Mouse (Mus musculus): ENCODE data around the gene Ednrb. TPM values are rescaled to one million over a fixed set of nuclear protein-coding genes. Genes with fewer than 3 reads are reported as not detected.

Ednrb gene
- polyA plus RNA-seq, 1 experiment from 2014 or later, result 135 TPM

- Histone ChIP-seq H3K27me3 (ENCODE audit: control insufficient read depth, insufficient read depth, low read length) (no peaks in the 10 kb centered on the region), H3K9ac (no peak overlapping the region), H3K4me1 (replicated peaks; ENCODE audit: control insufficient read depth, insufficient read depth, low read length) (no peaks in the 10 kb centered on the region), H3K27ac (no peak overlapping the region), H3K36me3 (replicated peaks; ENCODE audit: control insufficient read depth, insufficient read depth) (no peaks in the 10 kb centered on the region), H3K4me3 (replicated peaks; ENCODE audit: low read length) (no peak overlapping the region), H3K9me3 (ENCODE audit: control insufficient read depth, low read length) (no peaks in the 10 kb centered on the region), H3K4me2 (replicated peaks) (no peak overlapping the region)
- ATAC-seq (ENCODE audit: low FRiP score), result no peak
- DNase-seq (ENCODE audit: low spot score), result no peak
- WGBS, result 84% methylated on average over 3 of the region's 3 CpGs
These were observed 31.0 kb downstream of the Ednrb start for GRCm38 (mm10) chr14:103813246-103813645.

GRCm38 (mm10) chr14:103811291-103811690, 32.9 kb downstream of the Ednrb start:
- no peak for ATAC-seq (ENCODE audit: low FRiP score)
- no peak overlapping the region for H3K27ac ChIP-seq

GRCm38 (mm10) chr14:103803907-103804659, 40.1 kb downstream of the Ednrb start:
- H3K27me3 ChIP-seq (ENCODE audit: control insufficient read depth, insufficient read depth, low read length), result no peaks in the 10 kb centered on the region
- no peak overlapping the region for H3K4me3 ChIP-seq (replicated peaks; ENCODE audit: low read length)
- DNase-seq (ENCODE audit: low spot score) (no peak), ATAC-seq (ENCODE audit: low FRiP score) (no peak)
- no peak overlapping the region for H3K27ac ChIP-seq
- H3K9ac ChIP-seq, result no peak overlapping the region
- no peak overlapping the region for H3K4me2 ChIP-seq (replicated peaks)
- H3K9me3 ChIP-seq (ENCODE audit: control insufficient read depth, low read length), result no peaks in the 10 kb centered on the region
- no peaks in the 10 kb centered on the region for H3K4me1 ChIP-seq (replicated peaks; ENCODE audit: control insufficient read depth, insufficient read depth, low read length)
- 89% methylated on average over 4 of the region's 4 CpGs for WGBS
- no peaks in the 10 kb centered on the region for H3K36me3 ChIP-seq (replicated peaks; ENCODE audit: control insufficient read depth, insufficient read depth)

More at GRCm38 (mm10) chr14:103811291-103811690, 32.9 kb downstream of the Ednrb start:
- H3K4me1 ChIP-seq (replicated peaks; ENCODE audit: control insufficient read depth, insufficient read depth, low read length), result no peaks in the 10 kb centered on the region
- no peak overlapping the region for H3K4me3 ChIP-seq (replicated peaks; ENCODE audit: low read length)
- no peaks in the 10 kb centered on the region for H3K27me3 ChIP-seq (ENCODE audit: control insufficient read depth, insufficient read depth, low read length)
- no peak overlapping the region for H3K4me2 ChIP-seq (replicated peaks)
- 95% methylated on average over 7 of the region's 7 CpGs for WGBS
- no peak overlapping the region for H3K9ac ChIP-seq
- H3K36me3 ChIP-seq (replicated peaks; ENCODE audit: control insufficient read depth, insufficient read depth), result no peaks in the 10 kb centered on the region
- no peak for DNase-seq (ENCODE audit: low spot score)
- H3K9me3 ChIP-seq (ENCODE audit: control insufficient read depth, low read length), result no peaks in the 10 kb centered on the region

- ATAC-seq (ENCODE audit: low FRiP score) (no peak), DNase-seq (ENCODE audit: low spot score) (no peak)
- Histone ChIP-seq H3K36me3 (replicated peaks; ENCODE audit: control insufficient read depth, insufficient read depth) (no peaks in the 10 kb centered on the region), H3K9me3 (ENCODE audit: control insufficient read depth, low read length) (no peaks in the 10 kb centered on the region), H3K4me1 (replicated peaks; ENCODE audit: control insufficient read depth, insufficient read depth, low read length) (no peaks in the 10 kb centered on the region), H3K27me3 (ENCODE audit: control insufficient read depth, insufficient read depth, low read length) (no peaks in the 10 kb centered on the region), H3K27ac (no peak overlapping the region), H3K4me2 (replicated peaks) (no peak overlapping the region), H3K4me3 (replicated peaks; ENCODE audit: low read length) (no peak overlapping the region), H3K9ac (no peak overlapping the region)
- 83% methylated on average over 3 of the region's 3 CpGs for WGBS
These were observed 47.1 kb downstream of the Ednrb start for GRCm38 (mm10) chr14:103797123-103797522.

GRCm38 (mm10) chr14:103795591-103795990, 48.6 kb downstream of the Ednrb start:
- Histone ChIP-seq H3K36me3 (replicated peaks; ENCODE audit: control insufficient read depth, insufficient read depth) (no peaks in the 10 kb centered on the region), H3K9me3 (ENCODE audit: control insufficient read depth, low read length) (no peaks in the 10 kb centered on the region), H3K4me2 (replicated peaks) (no peak overlapping the region), H3K27me3 (ENCODE audit: control insufficient read depth, insufficient read depth, low read length) (no peaks in the 10 kb centered on the region), H3K27ac (no peak overlapping the region), H3K9ac (no peak overlapping the region), H3K4me3 (replicated peaks; ENCODE audit: low read length) (no peak overlapping the region), H3K4me1 (replicated peaks; ENCODE audit: control insufficient read depth, insufficient read depth, low read length) (no peaks in the 10 kb centered on the region)
- DNase-seq (ENCODE audit: low spot score), result no peak
- WGBS, result 97% methylated on average over 1 of the region's 1 CpGs
- no peak for ATAC-seq (ENCODE audit: low FRiP score)

- H3K4me2 ChIP-seq (replicated peaks), result no peak overlapping the region
- no peaks in the 10 kb centered on the region for H3K9me3 ChIP-seq (ENCODE audit: control insufficient read depth, low read length)
- 71% methylated on average over 5 of the region's 5 CpGs for WGBS
- DNase-seq (ENCODE audit: low spot score), result no peak
- no peaks in the 10 kb centered on the region for H3K36me3 ChIP-seq (replicated peaks; ENCODE audit: control insufficient read depth, insufficient read depth)
- ATAC-seq (ENCODE audit: low FRiP score), result no peak
- no peaks in the 10 kb centered on the region for H3K27me3 ChIP-seq (ENCODE audit: control insufficient read depth, insufficient read depth, low read length)
- no peak overlapping the region for H3K27ac ChIP-seq
- no peak overlapping the region for H3K9ac ChIP-seq
- H3K4me3 ChIP-seq (replicated peaks; ENCODE audit: low read length), result no peak overlapping the region
- H3K4me1 ChIP-seq (replicated peaks; ENCODE audit: control insufficient read depth, insufficient read depth, low read length), result no peaks in the 10 kb centered on the region
These were observed 50.8 kb downstream of the Ednrb start for GRCm38 (mm10) chr14:103793409-103793808.

GRCm38 (mm10) chr14:103792726-103793125, 51.5 kb downstream of the Ednrb start:
- H3K36me3 ChIP-seq (replicated peaks; ENCODE audit: control insufficient read depth, insufficient read depth), result no peaks in the 10 kb centered on the region
- H3K4me2 ChIP-seq (replicated peaks), result no peak overlapping the region
- no peak overlapping the region for H3K4me3 ChIP-seq (replicated peaks; ENCODE audit: low read length)
- no peaks in the 10 kb centered on the region for H3K27me3 ChIP-seq (ENCODE audit: control insufficient read depth, insufficient read depth, low read length)
- H3K27ac ChIP-seq, result no peak overlapping the region
- no peaks in the 10 kb centered on the region for H3K9me3 ChIP-seq (ENCODE audit: control insufficient read depth, low read length)
- H3K9ac ChIP-seq, result no peak overlapping the region
- peak; percentile 29 for DNase-seq (ENCODE audit: low spot score)
- H3K4me1 ChIP-seq (replicated peaks; ENCODE audit: control insufficient read depth, insufficient read depth, low read length), result no peaks in the 10 kb centered on the region
- ATAC-seq (ENCODE audit: low FRiP score), result no peak
- 24% methylated on average over 1 of the region's 1 CpGs for WGBS

GRCm38 (mm10) chr14:103787547-103787946, 56.7 kb downstream of the Ednrb start:
- DNase-seq (ENCODE audit: low spot score) (no peak), ATAC-seq (ENCODE audit: low FRiP score) (no peak)
- Histone ChIP-seq H3K4me3 (replicated peaks; ENCODE audit: low read length) (no peak overlapping the region), H3K9me3 (ENCODE audit: control insufficient read depth, low read length) (no peaks in the 10 kb centered on the region), H3K4me1 (replicated peaks; ENCODE audit: control insufficient read depth, insufficient read depth, low read length) (no peaks in the 10 kb centered on the region), H3K36me3 (replicated peaks; ENCODE audit: control insufficient read depth, insufficient read depth) (no peaks in the 10 kb centered on the region), H3K27ac (no peak overlapping the region), H3K4me2 (replicated peaks) (no peak overlapping the region), H3K9ac (no peak overlapping the region), H3K27me3 (ENCODE audit: control insufficient read depth, insufficient read depth, low read length) (no peaks in the 10 kb centered on the region)
- WGBS, result 93% methylated on average over 2 of the region's 2 CpGs

GRCm38 (mm10) chr14:103785096-103785965, 58.9 kb downstream of the Ednrb start:
- 84% methylated on average over 9 of the region's 9 CpGs for WGBS

More at GRCm38 (mm10) chr14:103785096-103785965, 58.9 kb downstream of the Ednrb start:
- Histone ChIP-seq H3K9ac (no peak overlapping the region), H3K4me1 (replicated peaks; ENCODE audit: control insufficient read depth, insufficient read depth, low read length) (no peaks in the 10 kb centered on the region), H3K27ac (no peak overlapping the region), H3K4me3 (replicated peaks; ENCODE audit: low read length) (no peak overlapping the region), H3K27me3 (ENCODE audit: control insufficient read depth, insufficient read depth, low read length) (no peaks in the 10 kb centered on the region), H3K4me2 (replicated peaks) (no peak overlapping the region), H3K9me3 (ENCODE audit: control insufficient read depth, low read length) (no peaks in the 10 kb centered on the region), H3K36me3 (replicated peaks; ENCODE audit: control insufficient read depth, insufficient read depth) (no peaks in the 10 kb centered on the region)
- ATAC-seq (ENCODE audit: low FRiP score) (no peak), DNase-seq (ENCODE audit: low spot score) (no peak)

All from hindbrain, embryonic 14.5 days (tissue).